Mouse (Mus musculus): Measurements from ENCODE around the gene Stmn1. TPM values are rescaled to one million over a fixed set of nuclear protein-coding genes. Genes with fewer than 3 reads are reported as not detected.

Gene Stmn1
- polyA plus RNA-seq, 1 experiment = 2,202 TPM

DNA sequence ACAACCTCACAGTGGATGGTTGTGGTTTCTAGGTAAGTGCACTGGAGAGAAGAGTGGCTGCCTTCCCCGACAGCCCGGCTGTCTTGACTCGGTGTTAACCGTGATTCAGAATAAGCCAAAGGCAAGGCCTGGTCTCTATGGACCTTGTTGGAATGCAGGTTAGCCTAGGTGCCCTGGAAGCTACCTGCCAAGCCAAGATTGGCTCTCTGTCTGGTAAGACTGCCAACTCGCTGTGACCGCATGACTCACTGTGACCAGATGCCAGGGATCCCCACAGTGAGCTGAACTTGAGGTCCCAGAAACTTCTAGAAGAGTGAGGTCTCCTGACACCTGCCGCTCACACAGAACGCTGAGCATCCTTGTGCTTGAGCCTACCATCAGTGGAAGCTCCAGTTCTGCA, 8.8 kb downstream of the Stmn1 start:
- TF ChIP-seq POLR2A (IDR thresholded peaks at IDR 0.05; ENCODE audit: borderline replicate concordance, extremely low read depth, insufficient read depth, insufficient read length, poor library complexity, severe bottlenecking) = no peak
- no peak for TF ChIP-seq CTCF (IDR thresholded peaks at IDR 0.05; ENCODE audit: borderline replicate concordance, extremely low read depth, insufficient read depth, insufficient read length)
- no peak for DNase-seq (ENCODE audit: low read depth)

GRCm38 (mm10) chr4:134478031-134478430, 9.9 kb downstream of the Stmn1 start:
- TF ChIP-seq CTCF (IDR thresholded peaks at IDR 0.05; ENCODE audit: borderline replicate concordance, extremely low read depth, insufficient read depth, insufficient read length) (peak; percentile 100), POLR2A (IDR thresholded peaks at IDR 0.05; ENCODE audit: borderline replicate concordance, extremely low read depth, insufficient read depth, insufficient read length, poor library complexity, severe bottlenecking) (no peak)
- peak; percentile 93 for DNase-seq (ENCODE audit: low read depth)

DNA sequence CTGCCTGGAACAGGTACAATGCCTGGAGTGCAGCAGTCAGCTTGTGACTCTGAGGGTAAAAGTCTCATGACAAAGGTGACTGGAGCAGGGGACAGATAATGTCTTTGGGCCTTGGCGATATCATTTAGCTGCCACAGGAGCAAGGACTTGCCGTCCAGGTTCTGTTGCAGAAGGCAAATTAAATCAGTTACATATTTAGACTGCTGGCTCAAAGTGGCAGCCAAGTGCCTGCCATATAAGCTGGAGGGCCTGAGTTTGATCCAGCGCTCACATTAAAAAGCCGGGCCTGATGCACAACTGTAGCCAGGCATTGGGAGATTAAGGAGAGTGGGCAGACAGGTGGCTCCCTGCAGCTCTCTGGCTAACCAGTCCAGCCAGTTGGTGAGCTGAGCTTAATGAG, 11.7 kb downstream of the Stmn1 start:
- TF ChIP-seq POLR2A (IDR thresholded peaks at IDR 0.05; ENCODE audit: borderline replicate concordance, extremely low read depth, insufficient read depth, insufficient read length, poor library complexity, severe bottlenecking) (no peak), CTCF (IDR thresholded peaks at IDR 0.05; ENCODE audit: borderline replicate concordance, extremely low read depth, insufficient read depth, insufficient read length) (no peak)
- no peak for DNase-seq (ENCODE audit: low read depth)

DNA sequence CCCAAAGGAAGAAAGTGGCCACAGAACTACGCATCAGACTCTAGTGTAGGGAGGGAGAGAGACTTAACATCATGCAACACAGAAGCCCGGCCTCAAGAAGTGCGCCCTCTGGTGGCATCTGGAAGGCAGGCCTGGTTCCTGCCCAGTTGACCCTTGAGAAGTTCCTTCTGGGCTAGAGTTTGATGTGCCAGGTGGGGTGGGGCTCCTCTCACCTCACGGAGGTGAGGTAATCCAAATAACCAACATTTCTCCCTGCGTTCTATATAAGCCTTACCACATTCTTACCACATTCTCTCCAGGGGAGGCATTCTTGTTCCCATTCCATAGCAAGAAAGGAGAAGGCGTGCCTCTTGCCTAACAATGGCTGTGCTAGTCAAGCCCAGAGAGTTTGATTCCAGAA, 12.7 kb downstream of the Stmn1 start:
- DNase-seq (ENCODE audit: low read depth) = peak; percentile 77
- TF ChIP-seq POLR2A (IDR thresholded peaks at IDR 0.05; ENCODE audit: borderline replicate concordance, extremely low read depth, insufficient read depth, insufficient read length, poor library complexity, severe bottlenecking) (no peak), CTCF (IDR thresholded peaks at IDR 0.05; ENCODE audit: borderline replicate concordance, extremely low read depth, insufficient read depth, insufficient read length) (peak; percentile 96)

GRCm38 (mm10) chr4:134481270-134481669, 13.2 kb downstream of the Stmn1 start:
- DNase-seq (ENCODE audit: low read depth) = no peak
- no peak for TF ChIP-seq POLR2A (IDR thresholded peaks at IDR 0.05; ENCODE audit: borderline replicate concordance, extremely low read depth, insufficient read depth, insufficient read length, poor library complexity, severe bottlenecking)
- no peak for TF ChIP-seq CTCF (IDR thresholded peaks at IDR 0.05; ENCODE audit: borderline replicate concordance, extremely low read depth, insufficient read depth, insufficient read length)

DNA sequence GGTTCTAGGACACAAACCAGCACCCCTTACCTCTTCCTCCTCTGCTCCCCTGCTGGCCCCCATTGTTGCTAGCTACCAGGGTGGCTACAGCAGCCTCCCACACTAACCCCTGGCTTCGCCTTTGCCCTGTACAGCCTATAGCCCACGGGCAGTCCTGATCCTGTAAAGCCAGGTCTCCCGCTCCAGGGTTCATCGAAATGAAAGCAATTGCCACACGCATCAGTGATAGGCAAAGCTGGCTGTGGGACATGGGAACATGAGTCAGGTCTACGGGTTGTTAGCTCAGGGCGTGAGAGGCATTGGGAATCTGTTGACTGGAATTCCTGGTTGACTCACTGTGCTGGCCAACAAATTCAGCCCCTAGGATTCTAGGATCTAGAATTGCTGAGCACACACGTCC, 14.3 kb downstream of the Stmn1 start:
- no peak for TF ChIP-seq CTCF (IDR thresholded peaks at IDR 0.05; ENCODE audit: borderline replicate concordance, extremely low read depth, insufficient read depth, insufficient read length)
- TF ChIP-seq POLR2A (IDR thresholded peaks at IDR 0.05; ENCODE audit: borderline replicate concordance, extremely low read depth, insufficient read depth, insufficient read length, poor library complexity, severe bottlenecking) = no peak
- no peak for DNase-seq (ENCODE audit: low read depth)

DNA sequence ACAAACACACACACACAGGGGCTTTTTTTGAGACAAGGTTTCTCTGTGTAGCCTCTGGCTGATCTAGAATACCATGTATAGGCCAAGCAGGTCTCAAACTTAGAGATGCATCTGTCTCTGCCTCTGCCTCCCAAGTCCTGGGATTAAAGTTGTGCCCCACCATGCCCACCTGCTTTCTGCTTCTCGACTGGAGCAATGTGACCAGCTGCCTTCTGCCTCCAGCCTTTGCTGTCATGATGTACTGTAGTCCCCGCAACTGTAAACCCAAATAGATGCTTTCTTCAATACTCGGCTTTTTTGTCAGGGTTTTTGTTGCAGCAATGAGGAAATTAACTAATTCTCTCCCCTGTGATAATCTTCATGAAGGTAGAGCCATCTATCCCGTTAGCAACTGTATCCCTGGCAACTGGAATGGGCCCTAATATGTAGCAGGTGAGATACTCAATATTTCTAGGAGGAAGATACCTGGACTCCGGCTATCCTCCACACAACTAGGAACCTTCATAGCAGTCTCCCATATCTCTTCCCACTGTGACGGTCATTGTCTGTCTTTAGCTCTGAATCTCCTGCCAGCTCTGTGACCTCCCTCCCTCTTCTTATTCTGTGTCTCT, 15.1 kb downstream of the Stmn1 start:
- no peak for DNase-seq (ENCODE audit: low read depth)
- TF ChIP-seq CTCF (IDR thresholded peaks at IDR 0.05; ENCODE audit: borderline replicate concordance, extremely low read depth, insufficient read depth, insufficient read length) (no peak), POLR2A (IDR thresholded peaks at IDR 0.05; ENCODE audit: borderline replicate concordance, extremely low read depth, insufficient read depth, insufficient read length, poor library complexity, severe bottlenecking) (no peak)

GRCm38 (mm10) chr4:134483696-134484095, 15.6 kb downstream of the Stmn1 start:
- peak; percentile 56 for DNase-seq (ENCODE audit: low read depth)
- TF ChIP-seq POLR2A (IDR thresholded peaks at IDR 0.05; ENCODE audit: borderline replicate concordance, extremely low read depth, insufficient read depth, insufficient read length, poor library complexity, severe bottlenecking) (no peak), CTCF (IDR thresholded peaks at IDR 0.05; ENCODE audit: borderline replicate concordance, extremely low read depth, insufficient read depth, insufficient read length) (no peak)

GRCm38 (mm10) chr4:134484231-134484630, 16.1 kb downstream of the Stmn1 start:
- no peak for TF ChIP-seq POLR2A (IDR thresholded peaks at IDR 0.05; ENCODE audit: borderline replicate concordance, extremely low read depth, insufficient read depth, insufficient read length, poor library complexity, severe bottlenecking)
- no peak for TF ChIP-seq CTCF (IDR thresholded peaks at IDR 0.05; ENCODE audit: borderline replicate concordance, extremely low read depth, insufficient read depth, insufficient read length)
- no peak for DNase-seq (ENCODE audit: low read depth)

DNA sequence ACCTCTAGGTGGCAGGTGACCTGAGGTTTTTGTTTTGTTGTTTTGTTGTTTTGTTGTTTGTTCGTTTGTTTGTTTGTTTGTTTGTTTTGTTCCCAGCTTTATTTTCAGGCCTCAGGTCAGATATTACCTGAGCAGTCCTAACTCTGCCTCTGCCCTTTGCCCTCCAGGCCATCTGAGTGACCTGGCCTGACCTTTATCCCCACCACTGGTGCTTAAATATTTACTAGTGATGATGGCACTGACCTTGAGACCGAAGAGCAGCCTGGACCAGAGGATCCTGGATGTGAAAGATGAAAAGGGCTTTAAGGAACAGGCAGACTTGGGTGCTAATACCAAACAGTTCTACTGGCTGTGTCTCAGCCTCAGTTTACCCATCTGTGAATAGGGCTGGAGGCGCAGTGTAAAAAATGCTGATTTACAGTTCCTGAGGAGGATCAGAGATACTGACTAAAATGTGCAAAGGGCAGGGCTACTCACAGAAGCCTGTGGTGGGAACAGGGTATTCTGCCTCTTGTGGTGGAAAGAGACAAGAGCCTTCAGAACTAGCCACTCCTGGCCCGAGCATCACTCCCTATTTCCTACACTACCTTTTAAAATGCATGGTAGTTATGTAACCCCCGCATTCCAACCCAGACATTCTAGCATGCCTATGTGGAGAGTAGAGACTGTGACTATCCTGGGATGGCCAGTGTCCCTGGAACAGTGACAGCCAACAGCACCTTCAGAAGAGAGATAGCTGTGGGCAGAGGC, 17.2 kb downstream of the Stmn1 start:
- TF ChIP-seq POLR2A (IDR thresholded peaks at IDR 0.05; ENCODE audit: borderline replicate concordance, extremely low read depth, insufficient read depth, insufficient read length, poor library complexity, severe bottlenecking) = no peak
- TF ChIP-seq CTCF (IDR thresholded peaks at IDR 0.05; ENCODE audit: borderline replicate concordance, extremely low read depth, insufficient read depth, insufficient read length) = no peak
- no peak for DNase-seq (ENCODE audit: low read depth)

DNA sequence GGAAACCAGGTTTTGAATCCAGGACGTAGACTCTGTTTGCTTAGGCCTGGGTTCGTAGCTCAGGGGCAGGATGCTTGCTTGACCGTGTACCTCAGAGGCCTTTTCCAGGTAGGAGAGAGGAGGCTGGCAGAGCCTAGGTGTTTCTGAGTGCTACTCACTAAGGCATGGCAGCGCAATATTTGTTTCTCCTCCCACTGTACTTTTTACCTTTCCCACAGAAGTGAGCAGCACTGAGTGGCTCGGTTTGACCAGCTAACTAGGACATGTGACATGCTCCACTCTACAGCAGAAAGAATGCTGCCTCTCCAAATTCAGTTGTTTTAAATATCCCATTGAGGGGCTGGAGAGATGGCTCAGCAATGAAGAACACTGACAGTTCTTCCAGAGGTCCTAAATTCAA, 20.1 kb downstream of the Stmn1 start:
- DNase-seq (ENCODE audit: low read depth) = no peak
- TF ChIP-seq CTCF (IDR thresholded peaks at IDR 0.05; ENCODE audit: borderline replicate concordance, extremely low read depth, insufficient read depth, insufficient read length) (no peak), POLR2A (IDR thresholded peaks at IDR 0.05; ENCODE audit: borderline replicate concordance, extremely low read depth, insufficient read depth, insufficient read length, poor library complexity, severe bottlenecking) (no peak)

Measured in brain, embryonic 14.5 days (tissue).